Mouse (Mus musculus): ENCODE data around the gene Radil. TPM values are rescaled to one million over a fixed set of nuclear protein-coding genes. Genes with fewer than 3 reads are reported as not detected.

The Radil gene
- polyA plus RNA-seq, 1 experiment from 2014 or later: 26.2 TPM

DNA sequence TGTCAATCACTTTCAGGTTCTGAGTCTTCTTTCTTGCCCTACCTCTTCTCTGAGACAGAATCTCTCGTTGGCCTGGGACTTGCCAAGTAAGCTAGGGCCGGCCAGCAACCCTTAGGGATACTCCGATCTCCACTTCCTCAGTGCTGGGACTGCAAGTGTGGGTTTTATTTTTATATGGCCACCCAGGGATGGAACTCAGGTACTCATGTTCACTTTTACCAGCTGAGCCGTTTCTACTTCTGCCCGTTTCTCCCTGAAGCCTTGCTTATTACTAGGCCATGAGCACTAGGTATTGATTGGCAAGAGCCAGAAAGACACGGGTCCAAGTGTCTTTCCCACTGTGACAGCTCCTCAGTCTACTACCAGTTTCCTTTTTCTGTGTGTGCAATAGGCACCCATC lies 87.9 kb downstream of the Radil start:
- 87% methylated on average over 6 of the region's 6 CpGs for WGBS
- Histone ChIP-seq H3K9ac (ENCODE audit: low read depth, low read length) (peak overlapping the region; percentile 69), H3K27me3 (ENCODE audit: control insufficient read depth, insufficient read depth, low read depth, low read length) (no peaks in the 10 kb centered on the region), H3K36me3 (ENCODE audit: control insufficient read depth, insufficient read depth, low read length) (peaks cover 11% of the 10 kb centered on the region), H3K9me3 (replicated peaks; ENCODE audit: control insufficient read depth, low read length, poor library complexity, severe bottlenecking) (no peaks in the 10 kb centered on the region), H3K4me1 (ENCODE audit: control insufficient read depth, insufficient read depth, low read length) (peaks cover 12% of the 10 kb centered on the region), H3K27ac (ENCODE audit: low read length) (peak overlapping the region; percentile 83), H3K4me2 (ENCODE audit: low read length) (peak overlapping the region; percentile 67), H3K4me3 (ENCODE audit: low read depth, low read length) (peak overlapping the region; percentile 74)
- no peak for ATAC-seq

DNA sequence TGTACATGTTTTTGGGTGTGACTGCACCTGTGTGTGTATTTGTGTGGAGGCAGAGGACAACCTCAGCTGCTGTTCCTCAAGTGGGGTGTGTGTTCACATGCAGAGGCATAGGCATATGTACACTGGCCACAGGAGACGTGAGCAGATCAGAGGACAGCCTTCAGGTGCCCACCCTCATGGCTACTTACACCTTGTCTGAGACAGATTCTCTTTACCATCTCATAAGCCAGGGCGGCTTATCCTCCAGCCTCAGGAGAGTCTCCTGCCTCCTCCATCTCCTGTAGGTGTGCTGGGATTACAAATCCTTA lies 88.3 kb downstream of the Radil start:
- no peak overlapping the region for H3K9ac ChIP-seq (ENCODE audit: low read depth, low read length)
- 97% methylated on average over 2 of the region's 2 CpGs for WGBS
- peaks cover 12% of the 10 kb centered on the region for H3K4me1 ChIP-seq (ENCODE audit: control insufficient read depth, insufficient read depth, low read length)
- H3K4me3 ChIP-seq (ENCODE audit: low read depth, low read length): no peak overlapping the region
- H3K27me3 ChIP-seq (ENCODE audit: control insufficient read depth, insufficient read depth, low read depth, low read length): no peaks in the 10 kb centered on the region
- no peaks in the 10 kb centered on the region for H3K9me3 ChIP-seq (replicated peaks; ENCODE audit: control insufficient read depth, low read length, poor library complexity, severe bottlenecking)
- ATAC-seq: no peak
- peaks cover 12% of the 10 kb centered on the region for H3K36me3 ChIP-seq (ENCODE audit: control insufficient read depth, insufficient read depth, low read length)
- H3K27ac ChIP-seq (ENCODE audit: low read length): no peak overlapping the region
- no peak overlapping the region for H3K4me2 ChIP-seq (ENCODE audit: low read length)

DNA sequence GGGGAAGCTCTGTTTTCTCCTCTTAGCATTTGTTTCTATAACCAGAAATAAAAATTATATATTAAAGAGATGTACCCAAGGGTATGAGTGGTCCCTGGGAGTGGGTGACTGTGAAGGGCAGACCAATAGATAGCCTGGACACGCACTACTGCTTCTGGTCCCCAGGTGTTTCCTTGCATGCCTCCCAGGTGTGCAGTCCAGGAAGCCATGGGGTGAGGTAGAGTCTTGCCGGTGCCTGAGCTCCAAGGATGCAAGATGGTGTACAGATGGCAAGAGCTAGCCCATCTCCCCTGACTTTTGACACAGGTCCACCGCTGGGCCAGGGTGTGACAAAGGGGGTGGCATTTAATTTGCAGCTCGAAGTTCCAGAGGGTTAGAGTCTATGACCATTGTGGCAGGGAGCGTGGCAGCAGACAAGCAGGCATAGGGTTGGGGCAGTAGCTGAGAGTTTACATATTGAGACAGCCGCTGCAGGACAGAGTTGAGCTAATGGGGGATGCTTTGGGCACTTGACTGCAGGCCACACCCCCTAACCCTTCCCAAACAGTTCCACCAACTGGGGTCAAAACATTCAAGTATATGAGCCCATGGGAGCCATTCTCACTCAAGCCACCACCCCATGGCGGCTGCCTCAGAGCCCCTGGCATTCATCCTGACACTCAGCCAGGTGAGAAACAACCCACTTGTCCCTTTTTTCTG lies 88.8 kb downstream of the Radil start:
- WGBS: 95% methylated on average over 7 of the region's 7 CpGs
- Histone ChIP-seq H3K4me1 (ENCODE audit: control insufficient read depth, insufficient read depth, low read length) (peaks cover 12% of the 10 kb centered on the region), H3K4me3 (ENCODE audit: low read depth, low read length) (no peak overlapping the region), H3K36me3 (ENCODE audit: control insufficient read depth, insufficient read depth, low read length) (peaks cover 14% of the 10 kb centered on the region), H3K27ac (ENCODE audit: low read length) (no peak overlapping the region), H3K9me3 (replicated peaks; ENCODE audit: control insufficient read depth, low read length, poor library complexity, severe bottlenecking) (no peaks in the 10 kb centered on the region), H3K9ac (ENCODE audit: low read depth, low read length) (no peak overlapping the region), H3K27me3 (ENCODE audit: control insufficient read depth, insufficient read depth, low read depth, low read length) (no peaks in the 10 kb centered on the region), H3K4me2 (ENCODE audit: low read length) (no peak overlapping the region)
- ATAC-seq: no peak

DNA sequence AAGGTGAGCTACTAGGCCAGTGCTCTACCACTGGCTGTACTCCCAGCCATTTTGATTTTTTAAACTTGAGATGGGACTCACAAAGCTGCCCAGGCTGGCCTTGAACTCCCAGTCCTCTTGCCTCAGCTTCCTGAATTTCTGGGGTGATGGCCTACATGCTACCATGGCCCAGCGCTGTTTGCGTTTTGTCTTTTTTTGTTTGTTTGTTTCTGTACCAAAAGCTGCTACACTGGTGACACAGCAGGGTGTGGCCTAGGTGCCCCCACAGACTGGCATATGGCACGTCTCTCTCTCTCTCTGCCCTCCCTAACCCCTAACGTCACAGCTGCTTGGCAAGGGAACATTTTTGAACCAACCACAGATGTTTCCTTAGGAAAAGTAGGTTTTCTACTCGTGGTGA lies 91.1 kb downstream of the Radil start:
- Histone ChIP-seq H3K4me3 (ENCODE audit: low read depth, low read length) (no peak overlapping the region), H3K9me3 (replicated peaks; ENCODE audit: control insufficient read depth, low read length, poor library complexity, severe bottlenecking) (no peaks in the 10 kb centered on the region), H3K4me1 (ENCODE audit: control insufficient read depth, insufficient read depth, low read length) (peaks cover 11% of the 10 kb centered on the region), H3K27ac (ENCODE audit: low read length) (no peak overlapping the region), H3K4me2 (ENCODE audit: low read length) (no peak overlapping the region), H3K9ac (ENCODE audit: low read depth, low read length) (no peak overlapping the region), H3K36me3 (ENCODE audit: control insufficient read depth, insufficient read depth, low read length) (peaks cover 25% of the 10 kb centered on the region), H3K27me3 (ENCODE audit: control insufficient read depth, insufficient read depth, low read depth, low read length) (no peaks in the 10 kb centered on the region)
- no peak for ATAC-seq
- WGBS: 68% methylated on average over 5 of the region's 5 CpGs

DNA sequence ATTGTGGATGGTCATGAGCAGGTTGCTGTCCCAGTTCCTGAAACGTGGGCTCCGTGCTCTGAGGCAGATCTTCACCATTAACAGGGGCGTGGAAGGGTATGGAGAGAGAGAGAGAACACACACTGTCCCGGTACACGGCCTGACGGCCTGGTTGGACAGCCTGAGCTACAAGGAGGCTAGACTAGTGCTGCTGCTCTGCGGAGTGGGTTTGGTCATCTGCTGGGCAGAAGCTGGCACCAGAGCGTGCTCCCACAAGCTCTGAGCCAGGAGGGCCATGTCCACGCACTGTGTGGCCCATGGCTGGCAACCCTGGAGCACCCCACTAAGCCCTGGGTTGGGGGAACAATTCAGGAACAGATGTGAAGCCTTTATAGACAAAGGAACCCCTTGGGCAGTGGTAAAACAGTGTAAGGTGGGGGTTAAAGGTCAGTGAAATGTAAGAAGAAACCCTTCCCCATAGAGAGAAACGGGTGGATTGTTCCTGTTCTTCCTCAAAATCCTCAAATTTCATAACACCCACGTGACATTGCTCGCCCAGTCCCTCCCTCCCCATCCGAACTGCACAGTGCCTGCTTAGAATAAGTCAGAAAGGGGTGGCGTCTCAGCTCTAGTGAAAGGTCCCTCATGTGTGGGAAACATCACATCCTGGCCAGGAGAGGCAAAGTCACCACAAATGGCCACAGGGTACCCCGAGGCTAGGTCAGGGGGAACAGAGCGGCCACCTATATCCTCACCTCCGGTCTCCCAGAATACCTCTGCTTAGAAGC lies 91.9 kb downstream of the Radil start:
- H3K36me3 ChIP-seq (ENCODE audit: control insufficient read depth, insufficient read depth, low read length): peaks cover 25% of the 10 kb centered on the region
- H3K27ac ChIP-seq (ENCODE audit: low read length): no peak overlapping the region
- no peak overlapping the region for H3K4me3 ChIP-seq (ENCODE audit: low read depth, low read length)
- no peak overlapping the region for H3K4me2 ChIP-seq (ENCODE audit: low read length)
- H3K9ac ChIP-seq (ENCODE audit: low read depth, low read length): no peak overlapping the region
- H3K27me3 ChIP-seq (ENCODE audit: control insufficient read depth, insufficient read depth, low read depth, low read length): no peaks in the 10 kb centered on the region
- H3K9me3 ChIP-seq (replicated peaks; ENCODE audit: control insufficient read depth, low read length, poor library complexity, severe bottlenecking): no peaks in the 10 kb centered on the region
- WGBS: 91% methylated on average over 17 of the region's 17 CpGs
- 0 out of 2 replicates have a peak, but pooled peaks cover 5% of the 10 kb centered on the region for H3K4me1 ChIP-seq (ENCODE audit: control insufficient read depth, insufficient read depth, low read length)
- no peak for ATAC-seq

DNA sequence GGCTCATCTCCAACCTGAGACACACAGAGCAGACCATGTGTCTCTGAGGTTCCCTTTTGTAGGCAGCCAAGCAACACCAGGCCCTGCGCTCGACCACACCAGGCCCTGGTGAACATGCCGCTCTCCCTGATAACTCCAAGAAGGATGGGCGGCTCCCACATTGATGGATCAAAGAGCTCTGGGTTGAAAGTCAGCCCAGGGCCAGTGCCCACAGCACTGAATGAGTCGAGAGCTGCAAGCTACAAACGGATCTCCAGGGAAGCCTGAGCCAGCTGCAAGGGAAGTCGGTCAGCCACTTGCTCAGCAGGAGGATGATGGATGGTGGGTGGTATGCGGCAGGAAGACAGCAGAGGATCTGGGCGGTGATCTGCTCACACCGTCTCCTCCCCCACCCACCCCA lies 93.6 kb downstream of the Radil start:
- Histone ChIP-seq H3K27ac (ENCODE audit: low read length) (no peak overlapping the region), H3K36me3 (ENCODE audit: control insufficient read depth, insufficient read depth, low read length) (peaks cover 30% of the 10 kb centered on the region), H3K4me1 (ENCODE audit: control insufficient read depth, insufficient read depth, low read length) (no peaks in the 10 kb centered on the region), H3K9me3 (replicated peaks; ENCODE audit: control insufficient read depth, low read length, poor library complexity, severe bottlenecking) (no peaks in the 10 kb centered on the region), H3K27me3 (ENCODE audit: control insufficient read depth, insufficient read depth, low read depth, low read length) (no peaks in the 10 kb centered on the region), H3K4me2 (ENCODE audit: low read length) (no peak overlapping the region), H3K9ac (ENCODE audit: low read depth, low read length) (no peak overlapping the region), H3K4me3 (ENCODE audit: low read depth, low read length) (no peak overlapping the region)
- ATAC-seq: no peak
- 77% methylated on average over 10 of the region's 10 CpGs for WGBS

DNA sequence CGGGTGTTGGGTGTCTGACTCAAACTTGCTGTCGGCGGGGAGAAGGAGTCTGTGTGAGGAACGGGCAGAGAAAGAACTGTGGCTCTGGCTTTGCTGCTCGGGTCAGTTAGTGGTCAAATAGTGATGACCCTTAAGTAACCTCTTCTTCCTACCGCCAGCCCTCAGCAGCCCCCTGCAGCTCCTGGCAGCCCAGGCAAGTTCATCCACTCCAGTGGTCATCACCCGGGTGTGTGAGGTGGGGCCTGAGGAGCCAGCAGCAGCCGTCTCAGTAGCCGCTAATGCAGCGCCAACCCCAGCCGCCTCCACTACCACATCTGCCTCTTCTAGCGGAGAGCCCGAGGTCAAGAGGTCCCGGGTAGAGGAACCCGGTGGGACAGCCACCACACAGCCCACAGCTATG lies 94.6 kb downstream of the Radil start:
- H3K4me3 ChIP-seq (ENCODE audit: low read depth, low read length): no peak overlapping the region
- WGBS: 86% methylated on average over 15 of the region's 15 CpGs
- no peak overlapping the region for H3K9ac ChIP-seq (ENCODE audit: low read depth, low read length)
- H3K27me3 ChIP-seq (ENCODE audit: control insufficient read depth, insufficient read depth, low read depth, low read length): no peaks in the 10 kb centered on the region
- ATAC-seq: no peak
- H3K27ac ChIP-seq (ENCODE audit: low read length): no peak overlapping the region
- peaks cover 30% of the 10 kb centered on the region for H3K36me3 ChIP-seq (ENCODE audit: control insufficient read depth, insufficient read depth, low read length)
- no peak overlapping the region for H3K4me2 ChIP-seq (ENCODE audit: low read length)
- no peaks in the 10 kb centered on the region for H3K9me3 ChIP-seq (replicated peaks; ENCODE audit: control insufficient read depth, low read length, poor library complexity, severe bottlenecking)
- H3K4me1 ChIP-seq (ENCODE audit: control insufficient read depth, insufficient read depth, low read length): no peaks in the 10 kb centered on the region

DNA sequence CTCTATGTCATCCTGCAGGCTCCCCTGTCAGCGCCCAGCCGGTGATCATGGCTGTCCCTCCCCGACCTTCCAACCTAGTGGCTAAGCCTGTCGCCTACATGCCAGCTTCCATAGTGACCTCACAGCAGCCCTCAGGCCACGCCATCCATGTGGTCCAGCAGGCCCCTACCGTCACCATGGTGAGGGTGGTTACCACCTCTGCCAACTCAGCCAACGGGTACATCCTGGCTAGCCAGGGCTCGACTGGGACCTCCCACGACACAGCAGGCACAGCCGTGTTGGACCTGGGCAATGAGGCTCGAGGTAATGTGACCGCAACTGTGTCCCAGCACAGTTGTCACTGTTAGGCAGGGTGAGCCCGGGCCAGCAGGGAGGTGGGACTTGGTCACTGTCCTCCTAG lies 97.2 kb downstream of the Radil start:
- Histone ChIP-seq H3K27me3 (ENCODE audit: control insufficient read depth, insufficient read depth, low read depth, low read length) (no peaks in the 10 kb centered on the region), H3K4me3 (ENCODE audit: low read depth, low read length) (no peak overlapping the region), H3K36me3 (ENCODE audit: control insufficient read depth, insufficient read depth, low read length) (peaks cover 27% of the 10 kb centered on the region), H3K9ac (ENCODE audit: low read depth, low read length) (no peak overlapping the region), H3K4me2 (ENCODE audit: low read length) (no peak overlapping the region), H3K4me1 (ENCODE audit: control insufficient read depth, insufficient read depth, low read length) (no peaks in the 10 kb centered on the region), H3K27ac (ENCODE audit: low read length) (no peak overlapping the region), H3K9me3 (replicated peaks; ENCODE audit: control insufficient read depth, low read length, poor library complexity, severe bottlenecking) (no peaks in the 10 kb centered on the region)
- WGBS: 93% methylated on average over 13 of the region's 13 CpGs
- ATAC-seq: no peak

DNA sequence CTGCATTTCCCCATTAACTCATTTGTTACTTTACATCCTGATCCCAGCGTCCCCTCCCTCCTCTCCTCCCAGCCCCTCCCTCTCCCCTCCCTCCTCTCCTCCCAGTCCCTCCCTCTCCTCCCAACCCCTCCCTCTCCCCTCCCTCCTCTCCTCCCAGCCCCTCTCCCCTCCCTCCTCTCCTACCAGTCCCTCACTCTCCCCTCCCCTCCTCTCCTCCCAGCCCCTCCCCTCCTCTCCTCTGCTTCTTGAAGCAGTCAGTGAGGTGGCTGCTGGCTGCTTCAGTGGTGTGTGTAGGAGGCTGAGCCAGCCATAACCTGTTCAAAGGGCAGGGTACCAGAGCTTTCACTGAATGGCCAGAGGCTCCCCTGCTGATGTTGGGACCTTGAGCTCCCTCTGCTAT lies 99.1 kb downstream of the Radil start:
- Histone ChIP-seq H3K36me3 (ENCODE audit: control insufficient read depth, insufficient read depth, low read length) (peaks cover 14% of the 10 kb centered on the region), H3K27me3 (ENCODE audit: control insufficient read depth, insufficient read depth, low read depth, low read length) (no peaks in the 10 kb centered on the region), H3K4me1 (ENCODE audit: control insufficient read depth, insufficient read depth, low read length) (peaks cover 3% of the 10 kb centered on the region), H3K4me3 (ENCODE audit: low read depth, low read length) (no peak overlapping the region), H3K9me3 (replicated peaks; ENCODE audit: control insufficient read depth, low read length, poor library complexity, severe bottlenecking) (no peaks in the 10 kb centered on the region), H3K4me2 (ENCODE audit: low read length) (no peak overlapping the region), H3K9ac (ENCODE audit: low read depth, low read length) (no peak overlapping the region), H3K27ac (ENCODE audit: low read length) (no peak overlapping the region)
- ATAC-seq: no peak
- 17% methylated on average over 1 of the region's 1 CpGs for WGBS
